Mouse (Mus musculus): ENCODE measurements around the gene Prr27. TPM values are rescaled to one million over a fixed set of nuclear protein-coding genes. Genes with fewer than 3 reads are reported as not detected.

Prr27 gene
- polyA plus RNA-seq, 1 experiment from 2014 or later: not detected

Other genes starting within 250 kb of the Prr27 start
- gene Sult1e1, start 234.1 kb upstream of the Prr27 start, polyA plus RNA-seq (2015; fragmentation: Nextera tagmentation; extraction: Ambion mirVana): not detected in 2 replicates
- 0.15 TPM in 1 of 2 replicates, not detected in the other for gene Csn1s1, start 159.5 kb upstream of the Prr27 start, polyA plus RNA-seq (2015; fragmentation: Nextera tagmentation; extraction: Ambion mirVana)
- not detected in 2 replicates for gene Csn2, start 126.1 kb upstream of the Prr27 start, polyA plus RNA-seq (2015; fragmentation: Nextera tagmentation; extraction: Ambion mirVana)
- not detected in 2 replicates for gene Csn1s2a, start 51.1 kb upstream of the Prr27 start, polyA plus RNA-seq (2015; fragmentation: Nextera tagmentation; extraction: Ambion mirVana)
- not detected in 2 replicates for gene Csn1s2b, start 17.6 kb upstream of the Prr27 start, polyA plus RNA-seq (2015; fragmentation: Nextera tagmentation; extraction: Ambion mirVana)
- gene Odam, start 59.3 kb downstream of the Prr27 start, polyA plus RNA-seq (2015; fragmentation: Nextera tagmentation; extraction: Ambion mirVana): not detected in 2 replicates
- gene Csn3, start 99.9 kb downstream of the Prr27 start, polyA plus RNA-seq (2015; fragmentation: Nextera tagmentation; extraction: Ambion mirVana): not detected in 2 replicates
- gene 2310003L06Rik, start 143.8 kb downstream of the Prr27 start, polyA plus RNA-seq (2015; fragmentation: Nextera tagmentation; extraction: Ambion mirVana): not detected in 2 replicates
- not detected in 2 replicates for gene Gm28434, start 143.8 kb downstream of the Prr27 start, polyA plus RNA-seq (2015; fragmentation: Nextera tagmentation; extraction: Ambion mirVana)
- not detected in 2 replicates for gene Cabs1, start 153.8 kb downstream of the Prr27 start, polyA plus RNA-seq (2015; fragmentation: Nextera tagmentation; extraction: Ambion mirVana)
- not detected in 2 replicates for gene Smr3a, start 176.9 kb downstream of the Prr27 start, polyA plus RNA-seq (2015; fragmentation: Nextera tagmentation; extraction: Ambion mirVana)